Mouse (Mus musculus) kidney, embryonic 14.5 days (tissue): ENCODE measurements around the gene Dnaic1. TPM values are rescaled to one million over a fixed set of nuclear protein-coding genes. Genes with fewer than 3 reads are reported as not detected.
A peak's percentile ranks its signal among the peaks of the same experiment; 100 is the strongest.

ENCODE experiments used
- ATAC-seq: fragments of 200-750 bp; cut with Nextera tagmentation; 2 replicates; pipeline ENCODE4 v1.8.0; 2017; ENCODE audit warnings: moderate number of reproducible peaks, mild to moderate bottlenecking, moderate TSS enrichment, moderate library complexity; ENCODE audit not compliant: low FRiP score, low TSS enrichment
- H3K27ac ChIP-seq: fragments of 300-500 bp; sonication (generic); 2 replicates; pipeline ENCODE4 v1.5.1; 2014; ENCODE audit warnings: low read depth, mild to moderate bottlenecking, low read length, moderate library complexity, mixed read lengths
- H3K27me3 ChIP-seq: fragments of 300-500 bp; sonication (generic); 2 replicates; pipeline ENCODE4 v1.6.1; 2014; ENCODE audit warnings: mild to moderate bottlenecking, low read length; ENCODE audit not compliant: control insufficient read depth, insufficient read depth
- H3K36me3 ChIP-seq: fragments of 300-500 bp; sonication (generic); 2 replicates; pipeline ENCODE4 v1.6.1; 2014; ENCODE audit warnings: low read length, mixed read lengths; ENCODE audit not compliant: control insufficient read depth, insufficient read depth
- H3K4me1 ChIP-seq: fragments of 300-500 bp; sonication (generic); 2 replicates; pipeline ENCODE4 v1.6.1; 2014; ENCODE audit warnings: low read length, mixed read lengths; ENCODE audit not compliant: control insufficient read depth, insufficient read depth
- H3K4me2 ChIP-seq: fragments of 300-500 bp; sonication (generic); replicated peaks from 2 replicates; pipeline ENCODE4 v1.6.1; 2014; ENCODE audit warnings: low read depth, mild to moderate bottlenecking, low read length
- H3K4me3 ChIP-seq: fragments of 300-500 bp; sonication (generic); 2 replicates; pipeline ENCODE4 v1.5.1; 2014; ENCODE audit warnings: mild to moderate bottlenecking, low read length
- H3K9ac ChIP-seq: fragments of 300-500 bp; sonication (generic); 2 replicates; pipeline ENCODE4 v1.6.1; 2014; ENCODE audit warnings: low read depth, mild to moderate bottlenecking, low read length, moderate library complexity
- H3K9me3 ChIP-seq: fragments of 300-500 bp; sonication (generic); 2 replicates; pipeline ENCODE4 v1.6.1; 2016; ENCODE audit warnings: low read length; ENCODE audit not compliant: control insufficient read depth
- WGBS: fragments of 180-500 bp; shearing (Covaris S2); extraction: QIAGEN DNeasy Blood & Tissue Kit; methylation state at CpG from one replicate; pipeline ENCODE4 v1.1.7; 2014; 5-methylcytosine and 5-hydroxymethylcytosine counted together
- polyA plus RNA-seq: library from polyadenylated mRNA; unstranded; fragments of >200 nt; fragmentation: Nextera tagmentation; extraction: Ambion mirVana; gene quantifications from 2 replicates; pipeline ENCODE4 v1.2.1, GENCODE M21; 2014

The Dnaic1 gene
- polyA plus RNA-seq, 1 experiment from 2014 or later = 2.2 TPM

DNA sequence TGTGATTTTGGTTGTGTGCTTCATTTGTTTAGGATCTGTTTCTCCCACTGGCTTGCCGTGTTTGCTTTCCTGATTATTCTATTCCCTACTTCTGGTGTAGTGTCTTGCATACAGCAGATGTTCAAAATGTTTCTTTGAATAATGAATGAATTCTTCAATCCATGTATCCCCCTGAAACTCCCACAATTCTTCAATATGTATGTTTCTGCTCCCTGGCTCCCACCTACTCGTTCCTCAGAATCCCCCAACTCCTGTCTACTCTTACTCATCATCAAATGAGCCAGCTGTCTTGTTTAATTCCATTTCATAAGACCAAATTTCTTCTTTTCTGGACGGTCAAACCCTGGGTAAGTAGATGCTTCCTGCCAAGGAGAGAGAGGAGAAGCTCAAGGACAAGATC lies 12.5 kb upstream of the Dnaic1 start:
- ATAC-seq = no peak
- no peak overlapping the region for H3K9ac ChIP-seq
- WGBS = 77% methylated on average over 3 of the region's 3 CpGs
- no peaks in the 10 kb centered on the region for H3K9me3 ChIP-seq
- no peak overlapping the region for H3K4me3 ChIP-seq
- no peak overlapping the region for H3K4me2 ChIP-seq
- H3K27me3 ChIP-seq = no peaks in the 10 kb centered on the region
- no peaks in the 10 kb centered on the region for H3K36me3 ChIP-seq
- no peak overlapping the region for H3K27ac ChIP-seq
- H3K4me1 ChIP-seq = peaks cover 4% of the 10 kb centered on the region; the same call in 1 of the 2 replicates

DNA sequence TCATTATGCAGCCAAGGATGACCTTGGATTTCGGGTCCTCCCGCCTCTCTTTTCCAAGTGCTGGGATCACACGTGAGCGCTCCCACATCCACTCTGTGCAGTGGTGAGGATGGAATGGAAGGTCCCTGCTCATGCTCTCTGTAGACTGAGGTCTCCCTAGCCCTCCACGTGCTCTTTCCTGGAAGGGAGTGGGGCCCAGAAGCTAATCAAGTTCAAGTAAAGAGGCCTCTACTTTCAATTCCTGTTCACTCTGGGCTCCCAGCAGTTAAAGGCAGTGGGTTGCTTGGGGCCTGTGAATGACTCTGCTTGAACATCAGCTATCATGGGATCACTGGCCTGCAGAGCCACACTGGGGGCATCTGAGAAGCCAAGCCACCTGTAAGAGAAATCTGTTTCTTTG lies 6.3 kb upstream of the Dnaic1 start:
- Histone ChIP-seq H3K9me3 (no peaks in the 10 kb centered on the region), H3K27ac (no peak overlapping the region), H3K27me3 (peaks cover 16% of the 10 kb centered on the region), H3K4me3 (no peak overlapping the region), H3K9ac (no peak overlapping the region), H3K4me2 (no peak overlapping the region), H3K36me3 (no peaks in the 10 kb centered on the region), H3K4me1 (peaks cover 6% of the 10 kb centered on the region)
- whole genome bisulfite sequencing = 86% methylated on average over 5 of the region's 5 CpGs
- no peak for ATAC-seq

DNA sequence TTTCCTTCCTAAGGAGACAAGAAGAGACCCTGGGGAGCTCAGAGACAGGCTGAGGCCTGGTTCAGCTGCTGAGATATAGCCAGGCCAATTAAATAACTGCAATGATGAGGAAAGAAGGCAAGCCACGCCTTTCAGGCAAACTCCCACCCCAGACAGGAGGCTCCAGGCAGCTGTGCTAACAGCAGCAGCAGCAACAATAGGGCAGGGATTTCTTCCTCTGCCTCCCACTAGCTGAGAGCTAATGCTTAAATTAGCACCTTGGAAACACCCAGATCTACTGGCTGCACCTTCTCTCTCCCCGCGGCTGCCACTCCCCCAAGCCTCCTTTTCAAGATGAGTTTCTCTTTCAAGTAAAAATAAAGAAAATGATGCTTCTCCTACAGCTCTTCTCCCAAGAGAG lies 3.5 kb upstream of the Dnaic1 start:
- no peak overlapping the region for H3K27ac ChIP-seq
- no peak overlapping the region for H3K4me3 ChIP-seq
- no peaks in the 10 kb centered on the region for H3K9me3 ChIP-seq
- H3K9ac ChIP-seq = no peak overlapping the region
- ATAC-seq = no peak
- peaks cover 17% of the 10 kb centered on the region for H3K27me3 ChIP-seq
- H3K4me1 ChIP-seq = peaks cover 12% of the 10 kb centered on the region
- WGBS = 3% methylated on average over 3 of the region's 3 CpGs
- H3K4me2 ChIP-seq = 0 out of 2 replicates have a peak overlapping the region, but pooled peaks have one; percentile 8
- no peaks in the 10 kb centered on the region for H3K36me3 ChIP-seq

GRCm38 (mm10) chr4:41568239-41568638 lies 1.3 kb upstream of the Dnaic1 start:
- peak overlapping the region; percentile 49; the same call in 1 of the 2 replicates for H3K9ac ChIP-seq
- ATAC-seq = no peak
- H3K27ac ChIP-seq = no peak overlapping the region
- H3K36me3 ChIP-seq = no peaks in the 10 kb centered on the region
- H3K4me1 ChIP-seq = peaks cover 12% of the 10 kb centered on the region
- peaks cover 17% of the 10 kb centered on the region for H3K27me3 ChIP-seq
- H3K4me3 ChIP-seq = peak overlapping the region; percentile 52
- peak overlapping the region; percentile 72 for H3K4me2 ChIP-seq
- 4% methylated on average over 19 of the region's 19 CpGs for WGBS
- no peaks in the 10 kb centered on the region for H3K9me3 ChIP-seq

- Histone ChIP-seq H3K9ac (peak overlapping the region; percentile 49), H3K36me3 (no peaks in the 10 kb centered on the region), H3K4me2 (peak overlapping the region; percentile 72), H3K27ac (no peak overlapping the region; the same call in 1 of the 2 replicates), H3K4me3 (peak overlapping the region; percentile 52), H3K9me3 (no peaks in the 10 kb centered on the region), H3K27me3 (peaks cover 17% of the 10 kb centered on the region), H3K4me1 (peaks cover 12% of the 10 kb centered on the region)
- under 1% methylated on average over 58 of the region's 58 CpGs for WGBS
- ATAC-seq = peak; percentile 0; the same call in 1 of the 2 replicates
Measured at GRCm38 (mm10) chr4:41568682-41569410, 729 bp upstream of the Dnaic1 start.

DNA sequence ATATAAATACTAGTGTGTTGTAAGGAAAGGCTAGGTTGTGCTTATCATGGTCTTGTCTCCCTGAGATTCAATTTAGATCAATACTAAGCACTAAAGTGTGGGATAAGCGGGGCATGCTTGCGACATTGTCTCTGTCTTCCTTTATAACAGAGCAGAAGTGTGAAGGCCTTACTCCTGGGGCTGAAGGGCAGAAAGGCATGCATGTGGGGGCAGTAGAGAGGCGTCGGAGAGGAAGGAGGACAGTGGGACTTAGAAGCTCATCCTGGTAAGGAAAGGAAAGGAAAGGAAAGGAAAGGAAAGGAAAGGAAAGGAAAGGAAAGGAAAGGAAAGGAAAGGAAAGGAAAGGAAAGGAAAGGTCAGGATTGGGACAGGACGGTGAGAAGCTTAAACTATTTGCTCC lies 1.9 kb downstream of the Dnaic1 start:
- Histone ChIP-seq H3K27ac (no peak overlapping the region), H3K27me3 (peaks cover 17% of the 10 kb centered on the region), H3K4me2 (no peak overlapping the region), H3K9ac (no peak overlapping the region), H3K9me3 (no peaks in the 10 kb centered on the region), H3K4me1 (peaks cover 12% of the 10 kb centered on the region), H3K4me3 (no peak overlapping the region), H3K36me3 (no peaks in the 10 kb centered on the region)
- no peak for ATAC-seq
- WGBS = 34% methylated on average over 5 of the region's 5 CpGs

- no peak overlapping the region for H3K9ac ChIP-seq
- H3K27ac ChIP-seq = no peak overlapping the region
- H3K4me1 ChIP-seq = peaks cover 4% of the 10 kb centered on the region
- no peak overlapping the region for H3K4me3 ChIP-seq
- WGBS = 63% methylated on average over 4 of the region's 4 CpGs
- no peaks in the 10 kb centered on the region for H3K9me3 ChIP-seq
- no peak overlapping the region for H3K4me2 ChIP-seq
- H3K36me3 ChIP-seq = no peaks in the 10 kb centered on the region
- no peak for ATAC-seq
- no peaks in the 10 kb centered on the region; the same call in 1 of the 2 replicates for H3K27me3 ChIP-seq
Measured at GRCm38 (mm10) chr4:41573492-41573891, 3.9 kb downstream of the Dnaic1 start.

GRCm38 (mm10) chr4:41575914-41576313 lies 6.3 kb downstream of the Dnaic1 start:
- H3K9me3 ChIP-seq = no peaks in the 10 kb centered on the region
- no peaks in the 10 kb centered on the region; the same call in 1 of the 2 replicates for H3K27me3 ChIP-seq
- 50% methylated on average over 6 of the region's 6 CpGs for WGBS
- H3K4me3 ChIP-seq = no peak overlapping the region
- H3K4me1 ChIP-seq = no peaks in the 10 kb centered on the region
- no peaks in the 10 kb centered on the region for H3K36me3 ChIP-seq
- no peak overlapping the region for H3K27ac ChIP-seq
- no peak for ATAC-seq
- no peak overlapping the region for H3K9ac ChIP-seq
- no peak overlapping the region for H3K4me2 ChIP-seq

GRCm38 (mm10) chr4:41583353-41583752 lies 13.8 kb downstream of the Dnaic1 start:
- Histone ChIP-seq H3K4me2 (no peak overlapping the region), H3K4me1 (no peaks in the 10 kb centered on the region), H3K27me3 (no peaks in the 10 kb centered on the region), H3K9me3 (no peaks in the 10 kb centered on the region), H3K27ac (no peak overlapping the region), H3K9ac (no peak overlapping the region), H3K36me3 (no peaks in the 10 kb centered on the region), H3K4me3 (no peak overlapping the region)
- 89% methylated on average over 7 of the region's 7 CpGs for WGBS
- no peak for ATAC-seq
